Mouse (Mus musculus) kidney, postnatal 0 days (tissue): ENCODE results near the gene Milr1. TPM values are rescaled to one million over a fixed set of nuclear protein-coding genes. Genes with fewer than 3 reads are reported as not detected.

Experiments used
- ATAC-seq: fragments of 200-750 bp; cut with Nextera tagmentation; replicated peaks from 2 replicates; pipeline ENCODE4 v1.8.0; 2017; ENCODE audit warnings: low read depth, moderate number of reproducible peaks, moderate TSS enrichment, moderate library complexity; ENCODE audit not compliant: low FRiP score
- DNase-seq: peaks from one replicate; pipeline ENCODE4 v3.0.0-alpha.2; 2016; ENCODE audit warnings: low spot score
- H3K27ac ChIP-seq: fragments of 300-500 bp; sonication (generic); 2 replicates; pipeline ENCODE4 v1.5.1; 2014; ENCODE audit warnings: mild to moderate bottlenecking
- H3K27me3 ChIP-seq: fragments of 300-500 bp; sonication (generic); 2 replicates; pipeline ENCODE4 v1.6.1; 2014; ENCODE audit warnings: low read length, mixed read lengths; ENCODE audit not compliant: insufficient read depth
- H3K36me3 ChIP-seq: fragments of 300-500 bp; sonication (generic); 2 replicates; pipeline ENCODE4 v1.6.1; 2014; ENCODE audit warnings: low read length, mixed read lengths; ENCODE audit not compliant: insufficient read depth
- H3K4me1 ChIP-seq: fragments of 300-500 bp; sonication (generic); replicated peaks from 2 replicates; pipeline ENCODE4 v1.6.1; 2014; ENCODE audit warnings: antibody characterized with exemption, low read length, mixed read lengths; ENCODE audit not compliant: insufficient read depth
- H3K4me2 ChIP-seq: fragments of 300-500 bp; sonication (generic); 2 replicates; pipeline ENCODE4 v1.6.1; 2014; ENCODE audit warnings: mild to moderate bottlenecking, low read length, moderate library complexity, mixed read lengths
- H3K4me3 ChIP-seq: fragments of 300-500 bp; sonication (generic); replicated peaks from 2 replicates; pipeline ENCODE4 v1.5.1; 2014; ENCODE audit warnings: low read depth, low read length
- H3K9ac ChIP-seq: fragments of 300-500 bp; sonication (generic); 2 replicates; pipeline ENCODE4 v1.6.1; 2014; ENCODE audit warnings: low read depth, low read length
- H3K9me3 ChIP-seq: fragments of 300-500 bp; sonication (generic); replicated peaks from 2 replicates; pipeline ENCODE4 v1.6.1; 2016; ENCODE audit warnings: low read length, inconsistent platforms, mixed read lengths
- CTCF ChIP-seq: IDR thresholded peaks from 2 replicates; pipeline ENCODE4 v1.5.1; 2016; ENCODE audit warnings: antibody characterized with exemption, low read depth, mild to moderate bottlenecking, moderate library complexity
- WGBS: fragments of 180-500 bp; shearing (Covaris S2); extraction: QIAGEN DNeasy Blood & Tissue Kit; methylation state at CpG from one replicate; pipeline ENCODE4 v1.1.7; 2014; 5-methylcytosine and 5-hydroxymethylcytosine counted together
- polyA plus RNA-seq: library from polyadenylated mRNA; unstranded; fragments of >200 nt; fragmentation: Nextera tagmentation; extraction: Ambion mirVana; gene quantifications from 2 replicates; pipeline ENCODE4 v1.2.1, GENCODE M21; 2015

The Milr1 gene
- 0.78 and 0.89 TPM in 2 replicates for polyA plus RNA-seq

DNA sequence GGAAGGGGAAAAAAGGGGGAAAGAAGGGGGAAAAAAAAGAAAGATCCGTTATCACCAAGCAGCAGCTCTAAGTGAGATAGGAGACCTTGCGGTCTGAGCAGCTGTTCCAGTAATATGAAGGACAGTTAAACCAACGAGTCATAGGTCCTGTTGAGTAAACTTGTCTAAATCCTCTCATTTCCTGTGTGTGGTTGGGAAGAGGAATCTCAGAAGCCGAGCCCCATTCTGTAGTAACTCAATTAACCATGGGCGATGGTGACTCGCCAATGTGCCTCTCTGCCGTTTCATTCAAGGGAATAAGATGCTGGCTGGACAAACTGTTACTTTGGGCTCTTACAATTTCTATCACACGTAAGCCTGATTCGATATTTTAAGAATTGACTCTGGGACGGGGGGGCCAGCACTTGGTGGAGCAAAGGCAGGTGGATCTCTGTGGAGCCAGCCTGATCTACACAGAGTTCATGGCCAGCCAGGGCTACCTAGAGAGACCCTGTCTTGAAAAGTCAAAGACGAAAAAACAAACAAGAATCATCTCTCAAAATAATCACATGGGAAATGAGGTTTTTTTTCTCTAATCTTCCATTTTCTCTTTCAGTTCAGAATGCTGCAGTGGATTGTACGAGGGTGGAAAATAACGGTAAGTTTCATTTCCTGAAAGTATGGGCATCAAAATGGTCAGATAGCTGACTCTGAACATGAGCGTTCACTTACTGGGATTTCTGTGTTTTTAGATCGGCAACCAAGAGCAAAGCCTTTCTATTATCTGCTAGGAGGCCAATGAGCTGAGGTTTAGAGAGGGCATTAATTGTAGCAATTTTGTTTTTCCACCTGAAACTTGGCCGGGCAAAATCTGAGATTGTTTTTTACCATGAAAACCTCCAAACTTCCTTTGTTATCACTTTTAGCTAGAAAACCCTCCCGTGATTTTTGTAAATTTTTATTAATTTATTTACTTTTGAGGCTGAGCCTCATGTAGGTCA lies at the start of gene Milr1:
Gene Milr1, plus strand, starts transcription at position 188 of the 980 bp plus-strand sequence.
- Histone ChIP-seq H3K9ac (no peak within 1 kb of the TSS), H3K36me3 (no peaks in the 10 kb centered on the region), H3K4me2 (no peak within 1 kb of the TSS), H3K27me3 (no peaks in the 10 kb centered on the region), H3K9me3 (no peaks in the 10 kb centered on the region), H3K4me1 (no peaks in the 10 kb centered on the region), H3K27ac (no peak within 1 kb of the TSS), H3K4me3 (no peak within 1 kb of the TSS)
- TF ChIP-seq CTCF = no peak
- DNase-seq (no peak), ATAC-seq (no peak)
- WGBS = 82% methylated on average over 17 of the region's 17 CpGs

DNA sequence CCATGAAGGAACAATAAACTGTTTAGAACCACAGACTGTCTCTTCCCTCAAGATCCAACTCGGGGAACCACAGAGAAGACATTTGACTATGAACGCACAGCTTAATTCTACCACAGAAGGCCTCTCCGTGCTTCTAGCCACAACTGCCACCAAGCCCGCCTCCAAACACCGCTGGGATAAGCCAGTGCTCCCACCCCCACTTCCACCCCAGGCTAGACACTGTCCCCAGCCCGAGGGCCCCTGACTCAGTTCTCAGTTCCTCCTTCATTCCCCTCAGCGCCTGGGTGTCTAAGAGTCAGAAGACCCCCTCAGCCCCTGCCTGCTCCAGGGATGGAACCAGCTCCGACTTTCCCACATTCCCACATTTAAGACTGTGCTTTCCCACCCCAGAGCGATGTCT lies 49.4 kb upstream of the Milr1 start:
- H3K27ac ChIP-seq = no peak overlapping the region
- no peaks in the 10 kb centered on the region for H3K4me1 ChIP-seq
- no peak overlapping the region for H3K4me3 ChIP-seq
- no peaks in the 10 kb centered on the region for H3K9me3 ChIP-seq
- no peaks in the 10 kb centered on the region for H3K27me3 ChIP-seq
- no peak overlapping the region for H3K4me2 ChIP-seq
- H3K36me3 ChIP-seq = no peaks in the 10 kb centered on the region
- DNase-seq (no peak), ATAC-seq (no peak)
- TF ChIP-seq CTCF = no peak
- whole genome bisulfite sequencing = 71% methylated on average over 9 of the region's 9 CpGs
- no peak overlapping the region for H3K9ac ChIP-seq

- no peak for TF ChIP-seq CTCF
- H3K27me3 ChIP-seq = no peaks in the 10 kb centered on the region
- no peaks in the 10 kb centered on the region for H3K36me3 ChIP-seq
- no peak overlapping the region for H3K4me3 ChIP-seq
- H3K4me2 ChIP-seq = no peak overlapping the region
- H3K4me1 ChIP-seq = no peaks in the 10 kb centered on the region
- no peak for ATAC-seq
- H3K9me3 ChIP-seq = no peaks in the 10 kb centered on the region
- DNase-seq = no peak
- H3K27ac ChIP-seq = no peak overlapping the region
- no peak overlapping the region for H3K9ac ChIP-seq
- WGBS = 90% methylated on average over 3 of the region's 3 CpGs
Observed at GRCm38 (mm10) chr11:106702584-106702983, 48.4 kb upstream of the Milr1 start.

DNA sequence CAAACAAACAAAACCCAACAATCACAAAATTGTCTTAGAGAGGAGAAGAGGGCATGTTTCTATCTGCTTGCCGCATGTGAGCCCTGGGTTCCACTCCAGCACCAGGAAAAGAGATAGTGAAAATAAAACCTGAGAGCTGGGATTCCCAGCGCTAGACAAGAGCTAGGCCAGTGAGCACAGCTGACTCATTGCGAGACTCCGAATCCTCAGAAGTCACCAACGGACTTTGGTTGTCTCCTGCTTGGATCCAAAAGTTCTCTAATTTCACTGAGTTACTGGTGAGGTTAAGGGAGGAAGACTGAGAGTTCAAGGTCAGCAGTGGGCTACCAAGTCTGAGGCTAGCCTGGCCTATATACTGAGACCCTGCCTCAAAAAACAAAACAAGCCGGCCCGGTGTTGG lies 47.1 kb upstream of the Milr1 start:
- H3K4me1 ChIP-seq = no peaks in the 10 kb centered on the region
- H3K4me3 ChIP-seq = no peak overlapping the region
- WGBS = 83% methylated on average over 7 of the region's 7 CpGs
- no peak overlapping the region for H3K9ac ChIP-seq
- no peak for ATAC-seq
- TF ChIP-seq CTCF = no peak
- DNase-seq = no peak
- H3K27me3 ChIP-seq = no peaks in the 10 kb centered on the region
- H3K36me3 ChIP-seq = no peaks in the 10 kb centered on the region
- H3K27ac ChIP-seq = no peak overlapping the region
- no peak overlapping the region for H3K4me2 ChIP-seq
- H3K9me3 ChIP-seq = no peaks in the 10 kb centered on the region

- no peaks in the 10 kb centered on the region for H3K9me3 ChIP-seq
- 0 out of 2 replicates have a peak overlapping the region, but pooled peaks have one; percentile 3 for H3K27ac ChIP-seq
- no peaks in the 10 kb centered on the region for H3K27me3 ChIP-seq
- WGBS = 53% methylated on average over 9 of the region's 9 CpGs
- no peak for ATAC-seq
- no peak overlapping the region for H3K4me2 ChIP-seq
- no peak overlapping the region for H3K4me3 ChIP-seq
- no peaks in the 10 kb centered on the region for H3K36me3 ChIP-seq
- DNase-seq = no peak
- H3K9ac ChIP-seq = no peak overlapping the region
- H3K4me1 ChIP-seq = 0 out of 2 replicates have a peak, but pooled peaks cover 3% of the 10 kb centered on the region
- TF ChIP-seq CTCF = no peak
Observed at GRCm38 (mm10) chr11:106704399-106705111, 46.5 kb upstream of the Milr1 start.

DNA sequence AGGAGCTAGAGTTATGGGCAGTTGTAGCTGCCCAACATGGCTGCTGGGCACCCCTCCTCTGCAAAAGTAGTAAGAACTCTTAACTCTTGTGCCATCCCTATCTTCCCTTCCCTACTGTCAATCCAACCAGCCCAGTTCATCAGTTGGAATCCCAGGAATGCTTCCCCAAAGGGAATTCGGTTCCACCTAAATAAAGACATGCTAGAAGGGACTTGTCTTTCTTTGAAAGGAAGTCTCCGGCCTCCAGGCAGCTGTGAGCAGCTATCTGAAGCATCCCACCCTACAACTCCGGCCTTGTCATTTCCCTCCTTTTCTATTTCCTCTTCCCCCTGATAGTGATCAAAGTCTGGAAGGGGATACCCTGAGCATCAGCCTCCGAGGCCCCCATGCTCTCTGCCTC lies 44.8 kb upstream of the Milr1 start:
- H3K27ac ChIP-seq = no peak overlapping the region
- no peaks in the 10 kb centered on the region for H3K36me3 ChIP-seq
- H3K9ac ChIP-seq = no peak overlapping the region
- H3K27me3 ChIP-seq = no peaks in the 10 kb centered on the region
- ATAC-seq (no peak), DNase-seq (no peak)
- H3K4me3 ChIP-seq = no peak overlapping the region
- 46% methylated on average over 4 of the region's 4 CpGs for WGBS
- H3K4me1 ChIP-seq = 0 out of 2 replicates have a peak, but pooled peaks cover 5% of the 10 kb centered on the region
- TF ChIP-seq CTCF = no peak
- no peak overlapping the region for H3K4me2 ChIP-seq
- no peaks in the 10 kb centered on the region for H3K9me3 ChIP-seq
